Mouse (Mus musculus): ENCODE results near the gene Ccdc60.

GRCm38 (mm10) chr5:116144711-116145110 is 144.1 kb downstream of the Ccdc60 start:
- TF ChIP-seq CTCF (IDR thresholded peaks at IDR 0.05; ENCODE audit: low read depth) = no peak
- TF ChIP-seq EP300 (IDR thresholded peaks at IDR 0.05; ENCODE audit: low read depth) = no peak
